Mouse (Mus musculus) cortical plate, adult 2 months (tissue): ENCODE measurements at regions not wholly inside any gene's neighbourhood (a gene's known extent, or its start where the extent isn't known, plus 50 kb on each side); places are given as distances from the start of the nearest gene placed in this dataset.

Experiments
- H3K27ac ChIP-seq: fragments of 200-500 bp; 2 replicates; pipeline ENCODE4 v1.5.1; 2012; ENCODE audit warnings: low read length, control low read depth, inconsistent platforms; ENCODE audit not compliant: insufficient read depth
- H3K4me1 ChIP-seq: fragments of 200-500 bp; 2 replicates; pipeline ENCODE4 v1.6.1; 2011; ENCODE audit warnings: low read length; ENCODE audit not compliant: control insufficient read depth, insufficient read depth
- H3K4me3 ChIP-seq: fragments of 200-500 bp; 2 replicates; pipeline ENCODE4 v1.5.1; 2011; ENCODE audit warnings: mild to moderate bottlenecking, low read length, control low read depth; ENCODE audit not compliant: insufficient read depth
- CTCF ChIP-seq: fragments of 200-500 bp; IDR thresholded peaks from 2 replicates; pipeline ENCODE4 v1.5.1; 2011; ENCODE audit warnings: mild to moderate bottlenecking, control low read depth, low read length; ENCODE audit not compliant: insufficient read depth; ENCODE audit errors: extremely low read depth
- POLR2A ChIP-seq: fragments of 200-500 bp; IDR thresholded peaks from 2 replicates; pipeline ENCODE4 v1.6.1; 2011; ENCODE audit warnings: mild to moderate bottlenecking, low read length, control low read depth; ENCODE audit not compliant: insufficient read depth; ENCODE audit errors: extremely low read depth

GRCm38 (mm10) chr3:143861866-143862265 lies 343.2 kb downstream of the Lmo4 start:
- TF ChIP-seq CTCF = no peak
- no peak for TF ChIP-seq POLR2A
- Histone ChIP-seq H3K4me3 (no peak overlapping the region), H3K4me1 (0 out of 2 replicates have a peak, but pooled peaks cover 1% of the 10 kb centered on the region), H3K27ac (no peak overlapping the region)

GRCm38 (mm10) chr3:143835611-143836240 lies 369.3 kb downstream of the Lmo4 start:
- Histone ChIP-seq H3K4me1 (no peaks in the 10 kb centered on the region), H3K4me3 (no peak overlapping the region), H3K27ac (no peak overlapping the region)
- TF ChIP-seq POLR2A = no peak
- TF ChIP-seq CTCF = no peak

- TF ChIP-seq POLR2A = no peak
- TF ChIP-seq CTCF = no peak
- Histone ChIP-seq H3K4me1 (no peaks in the 10 kb centered on the region), H3K4me3 (no peak overlapping the region), H3K27ac (no peak overlapping the region)
Observed at GRCm38 (mm10) chr3:143834725-143835124, 370.3 kb downstream of the Lmo4 start.

- Histone ChIP-seq H3K4me3 (no peak overlapping the region), H3K4me1 (no peaks in the 10 kb centered on the region), H3K27ac (no peak overlapping the region)
- TF ChIP-seq POLR2A (no peak), CTCF (no peak)
Observed at GRCm38 (mm10) chr3:143823395-143823777, 381.6 kb downstream of the Lmo4 start.

GRCm38 (mm10) chr3:143822564-143823394 lies 382.2 kb downstream of the Lmo4 start:
- Histone ChIP-seq H3K4me3 (no peak overlapping the region), H3K4me1 (no peaks in the 10 kb centered on the region), H3K27ac (no peak overlapping the region)
- TF ChIP-seq POLR2A = no peak
- TF ChIP-seq CTCF = no peak

GRCm38 (mm10) chr3:143807544-143807943 lies 397.5 kb downstream of the Lmo4 start:
- no peak for TF ChIP-seq CTCF
- no peak for TF ChIP-seq POLR2A
- H3K4me3 ChIP-seq = no peak overlapping the region

GRCm38 (mm10) chr3:143806940-143807339 lies 398.1 kb downstream of the Lmo4 start:
- Histone ChIP-seq H3K4me3 (no peak overlapping the region), H3K27ac (no peak overlapping the region), H3K4me1 (no peaks in the 10 kb centered on the region)
- TF ChIP-seq CTCF (no peak), POLR2A (no peak)

More at GRCm38 (mm10) chr3:143807544-143807943, 397.5 kb downstream of the Lmo4 start:
- Histone ChIP-seq H3K4me1 (no peaks in the 10 kb centered on the region), H3K27ac (no peak overlapping the region)

GRCm38 (mm10) chr3:143797850-143798249 lies 407.2 kb downstream of the Lmo4 start:
- no peak overlapping the region for H3K4me3 ChIP-seq
- TF ChIP-seq POLR2A (no peak), CTCF (no peak)
- no peaks in the 10 kb centered on the region for H3K4me1 ChIP-seq
- no peak overlapping the region for H3K27ac ChIP-seq

- Histone ChIP-seq H3K4me3 (no peak overlapping the region), H3K27ac (no peak overlapping the region), H3K4me1 (no peaks in the 10 kb centered on the region)
- TF ChIP-seq CTCF = no peak
- TF ChIP-seq POLR2A = no peak
Observed at GRCm38 (mm10) chr3:143790905-143791304, 414.1 kb downstream of the Lmo4 start.
